Mouse (Mus musculus) forebrain, embryonic 10.5 days (tissue): ENCODE measurements at regions not wholly inside any gene's neighbourhood (a gene's known extent, or its start where the extent isn't known, plus 50 kb on each side); places are given as distances from the start of the nearest gene placed in this dataset.

ENCODE experiments used
- DNase-seq: peaks from one replicate; pipeline ENCODE4 v3.0.0-alpha.2; 2017; ENCODE audit warnings: low spot score; ENCODE audit errors: extremely low spot score
- H3K27ac ChIP-seq: fragments of 300-500 bp; sonication (generic); 2 replicates; pipeline ENCODE4 v1.5.1; 2016; ENCODE audit warnings: mild to moderate bottlenecking
- H3K27me3 ChIP-seq: fragments of 300-500 bp; sonication (generic); 2 replicates; pipeline ENCODE4 v1.6.1; 2016; ENCODE audit warnings: mild to moderate bottlenecking; ENCODE audit not compliant: poor library complexity, severe bottlenecking
- H3K36me3 ChIP-seq: fragments of 300-500 bp; sonication (generic); replicated peaks from 2 replicates; pipeline ENCODE4 v1.6.1; 2016; ENCODE audit warnings: mild to moderate bottlenecking, moderate library complexity
- H3K4me1 ChIP-seq: fragments of 300-500 bp; sonication (generic); 2 replicates; pipeline ENCODE4 v1.6.1; 2016
- H3K4me3 ChIP-seq: fragments of 300-500 bp; sonication (generic); 2 replicates; pipeline ENCODE4 v1.5.1; 2016; ENCODE audit warnings: mild to moderate bottlenecking, moderate library complexity
- H3K9me3 ChIP-seq: fragments of 300-500 bp; sonication (generic); 2 replicates; pipeline ENCODE4 v1.6.1; 2016; ENCODE audit warnings: mild to moderate bottlenecking, moderate library complexity
- WGBS: fragments of 180-500 bp; shearing (Covaris S2); methylation state at CpG from one replicate; pipeline ENCODE4 v1.1.7; 2016; 5-methylcytosine and 5-hydroxymethylcytosine counted together

- no peaks in the 10 kb centered on the region for H3K27me3 ChIP-seq
- no peaks in the 10 kb centered on the region for H3K9me3 ChIP-seq
- no peak overlapping the region for H3K27ac ChIP-seq
- no peak overlapping the region for H3K4me3 ChIP-seq
- no peaks in the 10 kb centered on the region for H3K36me3 ChIP-seq
- no peak for DNase-seq
- 83% methylated on average over 1 of the region's 1 CpGs for WGBS
- no peaks in the 10 kb centered on the region for H3K4me1 ChIP-seq
Measured at GRCm38 (mm10) chr15:67028161-67028560, 527.5 kb upstream of the Lrrc6 start.

GRCm38 (mm10) chr15:67027751-67028150 is 527.0 kb upstream of the Lrrc6 start:
- WGBS, result 91% methylated on average over 2 of the region's 2 CpGs
- Histone ChIP-seq H3K36me3 (no peaks in the 10 kb centered on the region), H3K9me3 (no peaks in the 10 kb centered on the region; the same call in 1 of the 2 replicates), H3K4me3 (no peak overlapping the region), H3K4me1 (no peaks in the 10 kb centered on the region), H3K27me3 (no peaks in the 10 kb centered on the region), H3K27ac (no peak overlapping the region)
- no peak for DNase-seq

GRCm38 (mm10) chr15:67025746-67026145 is 525.0 kb upstream of the Lrrc6 start:
- Histone ChIP-seq H3K27ac (no peak overlapping the region), H3K9me3 (no peaks in the 10 kb centered on the region; the same call in 1 of the 2 replicates), H3K4me3 (no peak overlapping the region), H3K27me3 (no peaks in the 10 kb centered on the region), H3K4me1 (no peaks in the 10 kb centered on the region), H3K36me3 (no peaks in the 10 kb centered on the region)
- DNase-seq, result no peak
- WGBS, result 92% methylated on average over 4 of the region's 4 CpGs

GRCm38 (mm10) chr15:67024386-67024785 is 523.7 kb upstream of the Lrrc6 start:
- H3K9me3 ChIP-seq, result no peaks in the 10 kb centered on the region; the same call in 1 of the 2 replicates
- H3K27me3 ChIP-seq, result no peaks in the 10 kb centered on the region
- no peak overlapping the region for H3K4me3 ChIP-seq
- no peak overlapping the region for H3K27ac ChIP-seq
- DNase-seq, result no peak
- 82% methylated on average over 2 of the region's 2 CpGs for WGBS
- H3K4me1 ChIP-seq, result peaks cover 1% of the 10 kb centered on the region
- no peaks in the 10 kb centered on the region for H3K36me3 ChIP-seq

- H3K4me3 ChIP-seq, result no peak overlapping the region
- 92% methylated on average over 1 of the region's 1 CpGs for WGBS
- no peaks in the 10 kb centered on the region; the same call in 1 of the 2 replicates for H3K9me3 ChIP-seq
- no peaks in the 10 kb centered on the region for H3K36me3 ChIP-seq
- no peaks in the 10 kb centered on the region for H3K27me3 ChIP-seq
- H3K4me1 ChIP-seq, result peaks cover 8% of the 10 kb centered on the region
- DNase-seq, result no peak
- no peak overlapping the region for H3K27ac ChIP-seq
Measured at GRCm38 (mm10) chr15:67023081-67023480, 522.4 kb upstream of the Lrrc6 start.

GRCm38 (mm10) chr15:67021391-67021790 is 520.7 kb upstream of the Lrrc6 start:
- H3K4me1 ChIP-seq, result peaks cover 8% of the 10 kb centered on the region
- no peak for DNase-seq
- H3K4me3 ChIP-seq, result no peak overlapping the region
- H3K36me3 ChIP-seq, result no peaks in the 10 kb centered on the region
- H3K27ac ChIP-seq, result no peak overlapping the region
- H3K9me3 ChIP-seq, result no peaks in the 10 kb centered on the region; the same call in 1 of the 2 replicates
- H3K27me3 ChIP-seq, result no peaks in the 10 kb centered on the region
- 89% methylated on average over 5 of the region's 5 CpGs for WGBS

- H3K36me3 ChIP-seq, result no peaks in the 10 kb centered on the region
- no peaks in the 10 kb centered on the region for H3K27me3 ChIP-seq
- WGBS, result 85% methylated on average over 1 of the region's 1 CpGs
- H3K4me3 ChIP-seq, result no peak overlapping the region
- H3K4me1 ChIP-seq, result peaks cover 8% of the 10 kb centered on the region
- DNase-seq, result no peak
- no peaks in the 10 kb centered on the region; the same call in 1 of the 2 replicates for H3K9me3 ChIP-seq
- no peak overlapping the region for H3K27ac ChIP-seq
Measured at GRCm38 (mm10) chr15:67019891-67020290, 519.2 kb upstream of the Lrrc6 start.

GRCm38 (mm10) chr15:67019194-67019661 is 518.5 kb upstream of the Lrrc6 start:
- Histone ChIP-seq H3K27me3 (no peaks in the 10 kb centered on the region), H3K36me3 (no peaks in the 10 kb centered on the region), H3K4me1 (peaks cover 8% of the 10 kb centered on the region), H3K9me3 (no peaks in the 10 kb centered on the region; the same call in 1 of the 2 replicates), H3K27ac (0 out of 2 replicates have a peak overlapping the region, but pooled peaks have one; percentile 1), H3K4me3 (no peak overlapping the region)
- 52% methylated on average over 6 of the region's 6 CpGs for WGBS
- DNase-seq, result no peak
